Comparison of ENCODE assay signal across 10 mouse cellular contexts in genomic region chr4:31924301-31925185, GRCm38 (mm10). TPM values are rescaled to one million over a fixed set of nuclear protein-coding genes. Genes with fewer than 3 reads are reported as not detected.
DNase-seq lines count a peak whose midpoint lies in the region; ATAC-seq and TF ChIP-seq lines count a peak whose summit lies in the region.
"Had no signal": no experiment of that assay in that cellular context is flagged by ENCODE, and none has a peak within 500 bp of the region (broad histone marks: within the 10 kb centered on the region; RNA-seq: fewer than 3 reads in every experiment).

No protein-coding gene starts in this region.

- peak; percentile 52 for TF ChIP-seq RAD21 in CH12.LX (IDR thresholded peaks at IDR 0.05; ENCODE audit: low read depth, low read length)

- intact Hi-C loops in heart, adult 2 months (cut with DNase I) = no loop called here

- no peak overlapping the region for H3K9ac ChIP-seq in heart, adult 2 months (ENCODE audit: low read depth, low read length)
- H3K9ac ChIP-seq in CH12.LX (ENCODE audit: insufficient read depth, low read depth) = no peak overlapping the region
- H3K9ac ChIP-seq in forebrain, embryonic 15.5 days (replicated peaks) = no peak overlapping the region
- no peak overlapping the region for H3K9ac ChIP-seq in midbrain, embryonic 15.5 days

- H3K9me3 ChIP-seq in CH12.LX (replicated peaks; ENCODE audit: low read length) = no peaks in the 10 kb centered on the region
- H3K9me3 ChIP-seq in forebrain, embryonic 15.5 days = no peaks in the 10 kb centered on the region
- no peaks in the 10 kb centered on the region for H3K9me3 ChIP-seq in midbrain, embryonic 15.5 days

- H3K4me1 ChIP-seq in heart, adult 2 months (ENCODE audit: control insufficient read depth, insufficient read depth, low read length) = no peaks in the 10 kb centered on the region
- peaks cover 4% of the 10 kb centered on the region in 2 experiments; a peak in 1 of 4 replicates for H3K4me1 ChIP-seq in CH12.LX (ENCODE audit: control insufficient read depth in 1 of 2, insufficient read depth in 2 of 2)
- peaks cover 6% of the 10 kb centered on the region for H3K4me1 ChIP-seq in forebrain, embryonic 15.5 days
- H3K4me1 ChIP-seq in midbrain, embryonic 15.5 days = 0 out of 2 replicates have a peak, but pooled peaks cover 4% of the 10 kb centered on the region

- H3K4me2 ChIP-seq in CH12.LX (ENCODE audit: insufficient read depth, low read depth, poor library complexity, severe bottlenecking) = peak overlapping the region; percentile 21; the same call in 1 of the 2 replicates
- H3K4me2 ChIP-seq in forebrain, embryonic 15.5 days (replicated peaks) = 0 out of 2 replicates have a peak overlapping the region, but pooled peaks have one; percentile 5
- H3K4me2 ChIP-seq in midbrain, embryonic 15.5 days = no peak overlapping the region; the same call in 1 of the 2 replicates

- H3K79me2 ChIP-seq in heart, adult 2 months (replicated peaks; ENCODE audit: control insufficient read depth, insufficient read depth, low read length) = no peaks in the 10 kb centered on the region
- no peaks in the 10 kb centered on the region for H3K79me2 ChIP-seq in CH12.LX (replicated peaks; ENCODE audit: control insufficient read depth, extremely low read depth, insufficient read depth, poor library complexity, severe bottlenecking)

- H3K4me3 ChIP-seq in heart, adult 2 months = no peak overlapping the region
- no peak overlapping the region for H3K4me3 ChIP-seq in CH12.LX (replicated peaks in 1 of 3; ENCODE audit: low read depth in 2 of 3, low read length in 2 of 3, poor library complexity in 1 of 3)
- H3K4me3 ChIP-seq in forebrain, embryonic 15.5 days = no peak overlapping the region
- H3K4me3 ChIP-seq in midbrain, embryonic 15.5 days = no peak overlapping the region

- H3K36me3 ChIP-seq in heart, adult 2 months (ENCODE audit: control insufficient read depth, insufficient read depth, low read length) = no peaks in the 10 kb centered on the region
- H3K36me3 ChIP-seq in CH12.LX (replicated peaks in 1 of 2; ENCODE audit: control insufficient read depth in 1 of 2, insufficient read depth in 1 of 2, low read length in 1 of 2) = no peaks in the 10 kb centered on the region
- H3K36me3 ChIP-seq in forebrain, embryonic 15.5 days = no peaks in the 10 kb centered on the region
- no peaks in the 10 kb centered on the region for H3K36me3 ChIP-seq in midbrain, embryonic 15.5 days (replicated peaks)

- 54% methylated on average over 14 of the region's 14 CpGs for WGBS in heart, adult 2 months
- 32% methylated on average over 14 of the region's 14 CpGs for WGBS in forebrain, embryonic 15.5 days
- 33% methylated on average over 14 of the region's 14 CpGs for WGBS in midbrain, embryonic 15.5 days

- H3K27ac ChIP-seq in heart, adult 2 months = no peak overlapping the region
- H3K27ac ChIP-seq in CH12.LX (ENCODE audit: insufficient read depth, low read depth) = no peak overlapping the region
- no peak overlapping the region for H3K27ac ChIP-seq in forebrain, embryonic 15.5 days (replicated peaks)
- H3K27ac ChIP-seq in midbrain, embryonic 15.5 days = no peak overlapping the region

- dilution Hi-C loops in CH12.LX (cut with MboI; ENCODE audit: extremely low pct_ligation_motif_present, extremely low pct_unique_long_range_greater_than_20kb, low sequenced_read_pairs) = no loop called here

- in situ Hi-C loops in CH12.LX (cut with MboI; ENCODE audit: low pct_ligation_motif_present, low pct_unique_long_range_greater_than_20kb, low sequenced_read_pairs) = no loop called here

- DNase-seq in heart, adult 2 months = no peak
- DNase-seq in heart, adult 11 months = no peak
- DNase-seq in CH12.LX (ENCODE audit: extremely low read depth) = no peak
- DNase-seq in gastrocnemius, postnatal 10 days = no peak
- DNase-seq in Muller cell, postnatal 12 days (ENCODE audit: inconsistent ontology term) = no peak
- no peak for DNase-seq in lung, postnatal 36 days
- DNase-seq: kidney, postnatal 10 days; liver had no signal

- TF ChIP-seq POLR2A in heart, adult 2 months (IDR thresholded peaks at IDR 0.05; ENCODE audit: insufficient read depth, low read depth, low read length) = no peak
- no peak for TF ChIP-seq POLR2A in CH12.LX (IDR thresholded peaks at IDR 0.05; ENCODE audit: low read depth, low read length)

- ATAC-seq in forebrain, embryonic 15.5 days (replicated peaks) = no peak; the same call in 1 of the 2 replicates
- ATAC-seq in midbrain, embryonic 15.5 days (replicated peaks) = 0 out of 2 replicates have a peak, but pooled peaks have one; percentile 50

- TF ChIP-seq CTCF in heart, adult 2 months (IDR thresholded peaks at IDR 0.05) = peak; percentile 28
- peak in 1 of 2 experiments; percentile 44; a peak in 2 of 4 replicates for TF ChIP-seq CTCF in CH12.LX (conservative IDR thresholded peaks at IDR 0.05 in 1 of 2, IDR thresholded peaks at IDR 0.05 in 1 of 2; ENCODE audit: low read depth in 2 of 2, low read length in 2 of 2)

- TF ChIP-seq EP300 in heart, adult 2 months (IDR thresholded peaks at IDR 0.05; ENCODE audit: insufficient read depth, low read depth, low read length) = no peak
- no peak for TF ChIP-seq EP300 in CH12.LX (IDR thresholded peaks at IDR 0.05; ENCODE audit: low read length)

- H3K27me3 ChIP-seq in heart, adult 2 months (ENCODE audit: control insufficient read depth, insufficient read depth, low read length) = no peaks in the 10 kb centered on the region
- no peaks in the 10 kb centered on the region for H3K27me3 ChIP-seq in CH12.LX (replicated peaks)
- no peaks in the 10 kb centered on the region for H3K27me3 ChIP-seq in forebrain, embryonic 15.5 days
- H3K27me3 ChIP-seq in midbrain, embryonic 15.5 days (replicated peaks) = peaks cover 14% of the 10 kb centered on the region

TF ChIP-seq in CH12.LX, 34 proteins besides CTCF, POLR2A, EP300 and RAD21:
- no peak for TF ChIP-seq NRF1 (IDR thresholded peaks at IDR 0.05; ENCODE audit: low read depth, low read length)
- no peak for TF ChIP-seq ZC3H11A (IDR thresholded peaks at IDR 0.05; ENCODE audit: low read depth, low read length)
- TF ChIP-seq TCF12 (IDR thresholded peaks at IDR 0.05; ENCODE audit: low read depth, low read length) = no peak
- no peak for TF ChIP-seq GABPA (IDR thresholded peaks at IDR 0.05; ENCODE audit: insufficient replicate concordance, low read depth, low read length)
- TF ChIP-seq UBTF (IDR thresholded peaks at IDR 0.05; ENCODE audit: low read depth, low read length) = no peak

RNA-seq across cellular contexts. Expression of gene Map3k7, which starts 39.4 kb away (rescaled TPM):
- total RNA-seq in heart, adult 2 months (2021) = 10 to 100 TPM; 42.6 to 45.9 TPM
- polyA plus RNA-seq in heart, adult 2 months (2012; rRNA removed) = 34.9 and 50.4 TPM in 2 replicates
- total RNA-seq in CH12.LX (2012; rRNA removed) (41.7 and 49.1 TPM in 2 replicates), CH12.LX (2014; rRNA removed) (43.9 and 47.7 TPM in 2 replicates)
- polyA plus RNA-seq in CH12.LX (2012; ENCODE audit: insufficient read length, low read depth) = 63.0 and 63.7 TPM in 2 replicates
- polyA plus RNA-seq in forebrain, embryonic 15.5 days (2015; fragmentation: Nextera tagmentation; extraction: Ambion mirVana) = 31.4 and 32.5 TPM in 2 replicates
- 23.3 and 27.3 TPM in 2 replicates for polyA plus RNA-seq in midbrain, embryonic 15.5 days (2015; fragmentation: Nextera tagmentation; extraction: Ambion mirVana)
- total RNA-seq in gastrocnemius, postnatal 10 days (2021) = 10 to 100 TPM; 45.5 to 48.1 TPM
